Mouse (Mus musculus) macrophage (primary cell): Measurements from ENCODE around the gene Glipr2. TPM values are rescaled to one million over a fixed set of nuclear protein-coding genes. Genes with fewer than 3 reads are reported as not detected.

ENCODE experiments used
- polyA plus RNA-seq: library from polyadenylated mRNA; stranded (reverse); fragments of 250-400 nt; gene quantifications from 3 replicates; pipeline ENCODE4 v1.2.4, GENCODE M21; 2018; ENCODE audit warnings: inconsistent platforms

The Glipr2 gene
- polyA plus RNA-seq, 1 experiment from 2014 or later, result 1.7 TPM

Other genes with a start within 250 kb of the Glipr2 start
- gene Olfr71, start 247.1 kb upstream of the Glipr2 start, polyA plus RNA-seq, result not detected in 3 replicates
- gene Hrct1, start 230.2 kb upstream of the Glipr2 start, polyA plus RNA-seq, result not detected in 3 replicates
- gene Spaar, start 227.4 kb upstream of the Glipr2 start, polyA plus RNA-seq, result not detected in 3 replicates
- gene Olfr159, start 186.4 kb upstream of the Glipr2 start, polyA plus RNA-seq, result not detected in 3 replicates
- gene Olfr156, start 133.5 kb upstream of the Glipr2 start, polyA plus RNA-seq, result not detected in 3 replicates
- not detected in 3 replicates for gene Olfr157, start 117.2 kb upstream of the Glipr2 start, polyA plus RNA-seq
- not detected in 3 replicates for gene Olfr155, start 105.8 kb upstream of the Glipr2 start, polyA plus RNA-seq
- gene Reck, start 81.9 kb upstream of the Glipr2 start, polyA plus RNA-seq, result 0.12 to 0.38 TPM (median 0.34 TPM) in 3 replicates
- not detected in 3 replicates for gene Ccin, start 26.1 kb downstream of the Glipr2 start, polyA plus RNA-seq
- 719 to 1,119 TPM (median 1,119 TPM) in 3 replicates for gene Clta, start 47.1 kb downstream of the Glipr2 start, polyA plus RNA-seq
- gene Gne, start 126.8 kb downstream of the Glipr2 start, polyA plus RNA-seq, result 11.1 to 14.6 TPM (median 13.6 TPM) in 3 replicates